Mouse (Mus musculus) heart, embryonic 15.5 days (tissue): Measurements from ENCODE around the gene H3f3b. TPM values are rescaled to one million over a fixed set of nuclear protein-coding genes. Genes with fewer than 3 reads are reported as not detected.

Experiments used
- ATAC-seq: fragments of 200-750 bp; cut with Nextera tagmentation; replicated peaks from 2 replicates; pipeline ENCODE4 v1.8.0; 2017; ENCODE audit warnings: low read depth, moderate TSS enrichment; ENCODE audit not compliant: insufficient number of reproducible peaks, insufficient read depth, low FRiP score
- H3K27ac ChIP-seq: fragments of 300-500 bp; sonication (generic); 2 replicates; pipeline ENCODE4 v1.5.1; 2015; ENCODE audit warnings: mild to moderate bottlenecking, inconsistent platforms
- H3K27me3 ChIP-seq: fragments of 300-500 bp; sonication (generic); 2 replicates; pipeline ENCODE4 v1.6.1; 2015; ENCODE audit warnings: inconsistent platforms
- H3K36me3 ChIP-seq: fragments of 300-500 bp; sonication (generic); 2 replicates; pipeline ENCODE4 v1.6.1; 2015; ENCODE audit warnings: mild to moderate bottlenecking, inconsistent platforms
- H3K4me1 ChIP-seq: fragments of 300-500 bp; sonication (generic); replicated peaks from 2 replicates; pipeline ENCODE4 v1.6.1; 2015; ENCODE audit warnings: inconsistent platforms
- H3K4me2 ChIP-seq: fragments of 300-500 bp; sonication (generic); 2 replicates; pipeline ENCODE4 v1.6.1; 2015; ENCODE audit warnings: inconsistent platforms, mild to moderate bottlenecking, moderate library complexity
- H3K4me3 ChIP-seq: fragments of 300-500 bp; sonication (generic); 2 replicates; pipeline ENCODE4 v1.5.1; 2015; ENCODE audit warnings: mild to moderate bottlenecking, inconsistent platforms
- H3K9ac ChIP-seq: fragments of 300-500 bp; sonication (generic); 2 replicates; pipeline ENCODE4 v1.6.1; 2015; ENCODE audit warnings: mild to moderate bottlenecking, inconsistent platforms
- H3K9me3 ChIP-seq: fragments of 300-500 bp; sonication (generic); replicated peaks from 2 replicates; pipeline ENCODE4 v1.6.1; 2016; ENCODE audit warnings: inconsistent platforms
- WGBS: fragments of 180-500 bp; shearing (Covaris S2); methylation state at CpG from one replicate; pipeline ENCODE4 v1.1.7; 2015; ENCODE audit warnings: mixed read lengths; 5-methylcytosine and 5-hydroxymethylcytosine counted together
- polyA plus RNA-seq: library from polyadenylated mRNA; unstranded; fragments of >200 nt; fragmentation: Nextera tagmentation; extraction: Ambion mirVana; gene quantifications from 2 replicates; pipeline ENCODE4 v1.2.1, GENCODE M21; 2015

Gene H3f3b
- polyA plus RNA-seq, 1 experiment from 2014 or later: 648 TPM

DNA sequence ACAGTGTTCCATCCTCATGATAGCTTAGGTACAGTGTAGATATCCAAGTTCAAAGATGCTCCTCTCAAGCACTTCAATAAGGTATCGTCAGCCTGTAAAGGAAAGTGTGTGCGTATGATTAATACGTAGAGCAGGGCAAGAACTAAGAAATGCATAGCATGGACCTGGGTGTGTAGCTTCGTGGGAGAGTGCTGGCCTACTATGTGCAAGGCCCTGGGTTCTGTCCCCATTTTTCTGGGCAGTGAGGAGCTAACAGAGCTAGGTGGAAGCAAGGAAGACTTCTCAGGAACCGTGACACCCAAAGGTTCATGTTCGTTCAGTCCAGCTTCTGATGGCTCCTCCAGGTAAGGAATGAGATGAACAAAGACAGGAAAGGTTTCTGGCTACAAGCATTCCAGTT is 17.4 kb upstream of the H3f3b start:
- no peak overlapping the region for H3K4me2 ChIP-seq
- H3K27ac ChIP-seq: no peak overlapping the region
- H3K4me3 ChIP-seq: no peak overlapping the region
- no peaks in the 10 kb centered on the region for H3K27me3 ChIP-seq
- H3K4me1 ChIP-seq: 0 out of 2 replicates have a peak, but pooled peaks cover 3% of the 10 kb centered on the region
- WGBS: 93% methylated on average over 6 of the region's 6 CpGs
- peaks cover 60% of the 10 kb centered on the region for H3K36me3 ChIP-seq
- ATAC-seq: no peak
- H3K9me3 ChIP-seq: no peaks in the 10 kb centered on the region
- H3K9ac ChIP-seq: no peak overlapping the region

GRCm38 (mm10) chr11:116043286-116043685 is 15.5 kb upstream of the H3f3b start:
- no peak for ATAC-seq
- WGBS: 93% methylated on average over 1 of the region's 1 CpGs
- peaks cover 49% of the 10 kb centered on the region for H3K36me3 ChIP-seq

DNA sequence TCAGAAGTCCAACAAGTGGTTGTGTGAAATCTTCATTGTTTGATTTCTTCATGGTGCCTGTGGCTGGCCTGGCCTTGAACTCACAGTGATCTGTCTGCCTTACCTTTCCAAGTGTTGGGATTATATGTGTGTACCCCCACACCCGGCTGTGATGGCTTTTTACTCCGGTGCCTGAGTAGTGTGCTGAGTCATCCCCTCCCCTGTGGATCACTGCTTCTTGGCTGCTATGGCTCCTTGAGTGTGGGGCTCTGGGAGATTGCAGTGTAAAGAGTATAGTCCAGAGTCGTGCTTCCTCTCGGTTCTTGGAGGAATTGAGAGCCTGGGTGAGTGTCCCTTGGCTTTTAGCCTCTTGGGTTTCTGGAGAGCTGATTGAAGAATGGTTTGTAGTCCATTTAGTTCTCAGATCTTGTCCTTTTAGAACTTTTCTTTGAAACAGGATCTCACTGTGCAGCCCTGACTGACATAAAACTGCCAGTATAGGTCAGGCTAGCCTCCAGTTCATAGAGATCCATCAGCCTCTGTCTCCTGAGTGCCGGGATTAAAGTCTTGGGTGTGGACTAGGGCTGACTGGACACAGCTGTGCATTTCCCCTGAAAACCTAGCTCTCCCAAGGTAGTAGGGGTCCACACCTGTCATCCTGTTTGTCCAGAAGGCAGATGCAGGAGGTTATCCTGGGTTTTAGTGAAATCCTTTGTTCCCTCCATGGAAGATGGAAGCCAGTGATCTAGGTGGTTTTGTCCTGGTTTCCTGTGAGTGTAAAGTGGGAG is 14.8 kb upstream of the H3f3b start:
- 83% methylated on average over 5 of the region's 5 CpGs for whole genome bisulfite sequencing
- Histone ChIP-seq H3K36me3 (peaks cover 42% of the 10 kb centered on the region), H3K27ac (no peak overlapping the region), H3K9ac (no peak overlapping the region), H3K9me3 (no peaks in the 10 kb centered on the region), H3K4me2 (no peak overlapping the region), H3K4me1 (0 out of 2 replicates have a peak, but pooled peaks cover 3% of the 10 kb centered on the region), H3K27me3 (no peaks in the 10 kb centered on the region), H3K4me3 (no peak overlapping the region)
- no peak for ATAC-seq

More at GRCm38 (mm10) chr11:116043286-116043685, 15.5 kb upstream of the H3f3b start:
- no peaks in the 10 kb centered on the region for H3K9me3 ChIP-seq
- no peak overlapping the region for H3K4me2 ChIP-seq
- 0 out of 2 replicates have a peak, but pooled peaks cover 3% of the 10 kb centered on the region for H3K4me1 ChIP-seq
- no peak overlapping the region for H3K9ac ChIP-seq
- H3K27ac ChIP-seq: no peak overlapping the region
- no peaks in the 10 kb centered on the region for H3K27me3 ChIP-seq
- H3K4me3 ChIP-seq: no peak overlapping the region

DNA sequence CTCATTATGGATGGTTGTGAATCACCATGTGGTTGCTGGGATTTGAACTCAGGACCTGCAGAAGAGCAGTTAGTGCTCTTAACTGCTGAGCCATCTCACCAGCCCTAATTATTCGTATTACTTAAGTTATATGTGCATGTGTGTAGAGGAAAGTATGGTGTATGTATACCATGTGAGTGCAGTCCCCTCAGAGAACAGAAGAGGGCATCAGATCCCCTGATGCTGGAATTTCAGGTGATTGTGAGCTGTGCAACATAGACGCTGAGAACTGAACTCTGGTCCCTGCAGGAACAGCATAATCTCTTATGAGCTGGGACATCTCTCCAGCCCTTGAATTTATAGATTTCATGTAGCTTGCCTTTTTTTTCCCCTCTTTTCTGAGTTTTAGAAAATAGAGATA is 14.1 kb upstream of the H3f3b start:
- Histone ChIP-seq H3K9me3 (no peaks in the 10 kb centered on the region), H3K4me3 (no peak overlapping the region), H3K9ac (no peak overlapping the region), H3K4me2 (no peak overlapping the region), H3K36me3 (peaks cover 36% of the 10 kb centered on the region), H3K27me3 (no peaks in the 10 kb centered on the region), H3K4me1 (0 out of 2 replicates have a peak, but pooled peaks cover 3% of the 10 kb centered on the region), H3K27ac (no peak overlapping the region)
- no peak for ATAC-seq
- 99% methylated on average over 2 of the region's 2 CpGs for WGBS

GRCm38 (mm10) chr11:116040593-116040992 is 12.8 kb upstream of the H3f3b start:
- WGBS: 50% methylated on average over 6 of the region's 6 CpGs
- Histone ChIP-seq H3K9me3 (no peaks in the 10 kb centered on the region), H3K36me3 (peaks cover 29% of the 10 kb centered on the region), H3K4me1 (0 out of 2 replicates have a peak, but pooled peaks cover 3% of the 10 kb centered on the region), H3K27me3 (no peaks in the 10 kb centered on the region), H3K9ac (no peak overlapping the region), H3K4me2 (no peak overlapping the region), H3K27ac (0 out of 2 replicates have a peak overlapping the region, but pooled peaks have one; percentile 11), H3K4me3 (no peak overlapping the region)
- no peak for ATAC-seq

GRCm38 (mm10) chr11:116037826-116038225 is 10.1 kb upstream of the H3f3b start:
- Histone ChIP-seq H3K27me3 (no peaks in the 10 kb centered on the region), H3K27ac (no peak overlapping the region), H3K9me3 (no peaks in the 10 kb centered on the region), H3K4me1 (peaks cover 9% of the 10 kb centered on the region; the same call in 1 of the 2 replicates), H3K36me3 (peaks cover 37% of the 10 kb centered on the region), H3K4me2 (no peak overlapping the region), H3K4me3 (no peak overlapping the region), H3K9ac (no peak overlapping the region)
- WGBS: 92% methylated on average over 9 of the region's 9 CpGs
- ATAC-seq: no peak

GRCm38 (mm10) chr11:116036671-116037070 is 8.9 kb upstream of the H3f3b start:
- ATAC-seq: no peak

DNA sequence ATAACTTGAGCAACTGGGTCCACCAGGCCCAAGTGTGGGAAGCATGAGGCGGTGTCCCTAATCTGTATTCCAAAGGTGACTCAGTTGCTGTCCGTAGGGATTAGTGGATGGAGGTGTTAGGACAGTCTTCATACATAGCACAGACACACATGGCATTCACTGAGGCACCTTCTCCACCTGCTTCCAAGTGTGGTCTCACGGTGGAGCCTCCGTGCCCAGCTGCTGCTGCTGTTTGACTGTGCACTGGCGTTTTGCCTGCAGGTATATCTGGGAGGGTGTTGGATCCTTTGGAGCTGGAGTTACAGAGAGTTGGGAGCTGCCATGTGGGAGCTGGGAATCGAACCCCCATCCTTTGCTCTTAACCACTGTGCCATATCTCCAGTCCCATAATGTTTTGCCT is 6.8 kb upstream of the H3f3b start:
- no peak overlapping the region for H3K4me2 ChIP-seq
- H3K27ac ChIP-seq: no peak overlapping the region
- no peak for ATAC-seq
- H3K4me3 ChIP-seq: no peak overlapping the region
- no peaks in the 10 kb centered on the region for H3K9me3 ChIP-seq
- H3K4me1 ChIP-seq: peaks cover 22% of the 10 kb centered on the region
- no peaks in the 10 kb centered on the region for H3K27me3 ChIP-seq
- 0 out of 2 replicates have a peak, but pooled peaks cover 17% of the 10 kb centered on the region for H3K36me3 ChIP-seq
- H3K9ac ChIP-seq: no peak overlapping the region
- 90% methylated on average over 6 of the region's 6 CpGs for WGBS

More at GRCm38 (mm10) chr11:116036671-116037070, 8.9 kb upstream of the H3f3b start:
- Histone ChIP-seq H3K9ac (no peak overlapping the region), H3K4me2 (no peak overlapping the region), H3K9me3 (no peaks in the 10 kb centered on the region), H3K36me3 (peaks cover 27% of the 10 kb centered on the region), H3K4me3 (no peak overlapping the region), H3K4me1 (peaks cover 19% of the 10 kb centered on the region), H3K27ac (no peak overlapping the region), H3K27me3 (no peaks in the 10 kb centered on the region)
- 92% methylated on average over 3 of the region's 3 CpGs for WGBS

GRCm38 (mm10) chr11:116030898-116031845 is 3.4 kb upstream of the H3f3b start:
- ATAC-seq: no peak; the same call in 1 of the 2 replicates
- Histone ChIP-seq H3K27ac (peak overlapping the region; percentile 100), H3K9me3 (no peaks in the 10 kb centered on the region), H3K4me3 (peak overlapping the region; percentile 89), H3K36me3 (0 out of 2 replicates have a peak, but pooled peaks cover 12% of the 10 kb centered on the region), H3K4me2 (peak overlapping the region; percentile 82), H3K4me1 (peaks cover 24% of the 10 kb centered on the region), H3K9ac (peak overlapping the region; percentile 95), H3K27me3 (no peaks in the 10 kb centered on the region)
- 24% methylated on average over 14 of the region's 14 CpGs for WGBS

DNA sequence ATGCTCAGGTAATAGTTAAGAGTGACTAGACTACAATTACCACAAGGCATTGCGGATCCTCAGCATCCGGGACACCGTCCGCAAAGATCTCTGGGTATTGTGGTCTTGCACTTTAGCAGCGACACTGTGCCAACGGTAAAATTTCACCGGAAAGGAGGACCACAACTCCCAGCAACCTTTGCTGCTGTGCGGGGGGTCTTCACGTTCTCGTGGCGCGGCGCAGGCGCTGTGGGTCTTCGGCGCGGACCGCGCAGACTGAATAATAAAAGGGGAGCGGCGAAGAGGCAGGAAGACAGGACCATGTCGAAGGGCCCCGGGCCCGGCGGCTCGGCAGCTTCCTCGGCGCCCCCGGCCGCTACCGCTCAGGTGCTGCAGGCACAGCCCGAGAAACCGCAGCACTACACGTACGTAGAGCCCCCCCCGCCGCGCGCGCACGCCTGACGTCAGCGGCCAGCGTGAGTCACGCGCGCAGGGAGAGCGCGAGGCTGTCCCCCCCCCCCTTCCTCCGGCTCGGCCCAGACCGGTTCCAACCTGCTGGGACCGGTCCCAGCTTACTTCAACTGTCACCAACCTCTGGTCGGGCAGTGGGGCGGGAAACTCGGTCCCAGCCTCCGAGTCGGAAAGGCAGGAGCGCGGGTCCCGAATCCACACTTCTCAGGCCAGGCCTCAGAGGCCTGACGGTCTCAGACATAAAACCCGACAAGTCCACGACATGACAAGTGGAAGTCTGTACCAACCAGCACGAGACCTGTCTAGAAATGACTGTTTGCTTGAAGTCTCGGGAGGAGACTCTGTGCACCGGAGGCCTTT is 2.5 kb upstream of the H3f3b start, which contains the start of gene Unk:
Gene Unk (plus strand): TSS at position 235 of the 810 bp plus-strand sequence.
- H3K4me1 ChIP-seq: peaks cover 24% of the 10 kb centered on the region
- peak within 1 kb of the TSS; percentile 100 for H3K27ac ChIP-seq
- H3K27me3 ChIP-seq: no peaks in the 10 kb centered on the region
- peak within 1 kb of the TSS; percentile 82 for H3K4me2 ChIP-seq
- ATAC-seq: peak; percentile 95
- under 1% methylated on average over 61 of the region's 67 CpGs for WGBS
- no peaks in the 10 kb centered on the region for H3K9me3 ChIP-seq
- H3K4me3 ChIP-seq: peak within 1 kb of the TSS; percentile 89
- peak within 1 kb of the TSS; percentile 95 for H3K9ac ChIP-seq
- 0 out of 2 replicates have a peak, but pooled peaks cover 12% of the 10 kb centered on the region for H3K36me3 ChIP-seq
